Mouse (Mus musculus): ENCODE measurements at regions not wholly inside any gene's neighbourhood (a gene's known extent, or its start where the extent isn't known, plus 50 kb on each side); places are given as distances from the start of the nearest gene placed in this dataset.

GRCm38 (mm10) chr16:93369766-93370146, 234.1 kb downstream of the Setd4 start:
- Histone ChIP-seq H3K36me3 (ENCODE audit: control insufficient read depth, insufficient read depth, low read length) (no peaks in the 10 kb centered on the region), H3K4me3 (ENCODE audit: control insufficient read depth, insufficient read depth, low read length) (no peak overlapping the region), H3K27me3 (ENCODE audit: control insufficient read depth, insufficient read depth, low read length) (no peaks in the 10 kb centered on the region), H3K27ac (ENCODE audit: control insufficient read depth, insufficient read depth, low read length) (no peak overlapping the region), H3K4me1 (replicated peaks; ENCODE audit: control insufficient read depth, insufficient read depth, low read length) (no peaks in the 10 kb centered on the region)
- 91% methylated on average over 10 of the region's 10 CpGs for WGBS
- TF ChIP-seq POLR2A (IDR thresholded peaks at IDR 0.05; ENCODE audit: control insufficient read depth, extremely low read depth, insufficient read depth, low read length, poor library complexity) (no peak), CTCF (IDR thresholded peaks at IDR 0.05; ENCODE audit: borderline replicate concordance, control insufficient read depth, extremely low read depth, insufficient read depth, low read length, poor library complexity) (no peak)
- no peak for DNase-seq

GRCm38 (mm10) chr16:93368824-93369765, 234.8 kb downstream of the Setd4 start:
- H3K4me3 ChIP-seq (ENCODE audit: control insufficient read depth, insufficient read depth, low read length) = no peak overlapping the region
- TF ChIP-seq CTCF (IDR thresholded peaks at IDR 0.05; ENCODE audit: borderline replicate concordance, control insufficient read depth, extremely low read depth, insufficient read depth, low read length, poor library complexity) (no peak), POLR2A (IDR thresholded peaks at IDR 0.05; ENCODE audit: control insufficient read depth, extremely low read depth, insufficient read depth, low read length, poor library complexity) (no peak)
- no peak for DNase-seq
- 92% methylated on average over 21 of the region's 21 CpGs for WGBS
- H3K27me3 ChIP-seq (ENCODE audit: control insufficient read depth, insufficient read depth, low read length) = no peaks in the 10 kb centered on the region
- H3K36me3 ChIP-seq (ENCODE audit: control insufficient read depth, insufficient read depth, low read length) = no peaks in the 10 kb centered on the region
- H3K27ac ChIP-seq (ENCODE audit: control insufficient read depth, insufficient read depth, low read length) = no peak overlapping the region
- H3K4me1 ChIP-seq (replicated peaks; ENCODE audit: control insufficient read depth, insufficient read depth, low read length) = no peaks in the 10 kb centered on the region

GRCm38 (mm10) chr16:93367995-93368394, 235.9 kb downstream of the Setd4 start:
- Histone ChIP-seq H3K27me3 (ENCODE audit: control insufficient read depth, insufficient read depth, low read length) (no peaks in the 10 kb centered on the region), H3K4me3 (ENCODE audit: control insufficient read depth, insufficient read depth, low read length) (no peak overlapping the region), H3K27ac (ENCODE audit: control insufficient read depth, insufficient read depth, low read length) (no peak overlapping the region), H3K36me3 (ENCODE audit: control insufficient read depth, insufficient read depth, low read length) (no peaks in the 10 kb centered on the region), H3K4me1 (replicated peaks; ENCODE audit: control insufficient read depth, insufficient read depth, low read length) (no peaks in the 10 kb centered on the region)
- 97% methylated on average over 6 of the region's 6 CpGs for WGBS
- TF ChIP-seq CTCF (IDR thresholded peaks at IDR 0.05; ENCODE audit: borderline replicate concordance, control insufficient read depth, extremely low read depth, insufficient read depth, low read length, poor library complexity) (no peak), POLR2A (IDR thresholded peaks at IDR 0.05; ENCODE audit: control insufficient read depth, extremely low read depth, insufficient read depth, low read length, poor library complexity) (no peak)
- no peak for DNase-seq

GRCm38 (mm10) chr16:93367246-93367805, 236.5 kb downstream of the Setd4 start:
- Histone ChIP-seq H3K27ac (ENCODE audit: control insufficient read depth, insufficient read depth, low read length) (no peak overlapping the region), H3K4me3 (ENCODE audit: control insufficient read depth, insufficient read depth, low read length) (no peak overlapping the region), H3K4me1 (replicated peaks; ENCODE audit: control insufficient read depth, insufficient read depth, low read length) (no peaks in the 10 kb centered on the region), H3K27me3 (ENCODE audit: control insufficient read depth, insufficient read depth, low read length) (no peaks in the 10 kb centered on the region), H3K36me3 (ENCODE audit: control insufficient read depth, insufficient read depth, low read length) (no peaks in the 10 kb centered on the region)
- no peak for TF ChIP-seq POLR2A (IDR thresholded peaks at IDR 0.05; ENCODE audit: control insufficient read depth, extremely low read depth, insufficient read depth, low read length, poor library complexity)
- TF ChIP-seq CTCF (IDR thresholded peaks at IDR 0.05; ENCODE audit: borderline replicate concordance, control insufficient read depth, extremely low read depth, insufficient read depth, low read length, poor library complexity) = no peak
- no peak for DNase-seq
- 96% methylated on average over 8 of the region's 8 CpGs for WGBS

GRCm38 (mm10) chr16:93366383-93366941, 237.4 kb downstream of the Setd4 start:
- no peak overlapping the region for H3K4me3 ChIP-seq (ENCODE audit: control insufficient read depth, insufficient read depth, low read length)
- TF ChIP-seq CTCF (IDR thresholded peaks at IDR 0.05; ENCODE audit: borderline replicate concordance, control insufficient read depth, extremely low read depth, insufficient read depth, low read length, poor library complexity) (no peak), POLR2A (IDR thresholded peaks at IDR 0.05; ENCODE audit: control insufficient read depth, extremely low read depth, insufficient read depth, low read length, poor library complexity) (no peak)
- no peaks in the 10 kb centered on the region for H3K27me3 ChIP-seq (ENCODE audit: control insufficient read depth, insufficient read depth, low read length)
- DNase-seq = no peak
- WGBS = 78% methylated on average over 5 of the region's 5 CpGs
- no peaks in the 10 kb centered on the region for H3K4me1 ChIP-seq (replicated peaks; ENCODE audit: control insufficient read depth, insufficient read depth, low read length)
- H3K36me3 ChIP-seq (ENCODE audit: control insufficient read depth, insufficient read depth, low read length) = no peaks in the 10 kb centered on the region
- H3K27ac ChIP-seq (ENCODE audit: control insufficient read depth, insufficient read depth, low read length) = no peak overlapping the region

- Histone ChIP-seq H3K27me3 (ENCODE audit: control insufficient read depth, insufficient read depth, low read length) (no peaks in the 10 kb centered on the region), H3K4me1 (replicated peaks; ENCODE audit: control insufficient read depth, insufficient read depth, low read length) (no peaks in the 10 kb centered on the region), H3K27ac (ENCODE audit: control insufficient read depth, insufficient read depth, low read length) (no peak overlapping the region), H3K36me3 (ENCODE audit: control insufficient read depth, insufficient read depth, low read length) (no peaks in the 10 kb centered on the region), H3K4me3 (ENCODE audit: control insufficient read depth, insufficient read depth, low read length) (no peak overlapping the region)
- DNase-seq = no peak
- WGBS = 89% methylated on average over 3 of the region's 3 CpGs
- no peak for TF ChIP-seq POLR2A (IDR thresholded peaks at IDR 0.05; ENCODE audit: control insufficient read depth, extremely low read depth, insufficient read depth, low read length, poor library complexity)
- TF ChIP-seq CTCF (IDR thresholded peaks at IDR 0.05; ENCODE audit: borderline replicate concordance, control insufficient read depth, extremely low read depth, insufficient read depth, low read length, poor library complexity) = no peak
These were observed 238.5 kb downstream of the Setd4 start for GRCm38 (mm10) chr16:93365236-93365951.
